Mouse (Mus musculus) embryonic fibroblast, embryonic 13.5 days (primary cell): ENCODE data around the gene Irak4.

Experiments used
- CTCF ChIP-seq: IDR thresholded peaks from 2 replicates; pipeline ENCODE4 v1.5.1; 2011; ENCODE audit warnings: mild to moderate bottlenecking, control low read depth, low read length, moderate library complexity, borderline replicate concordance; ENCODE audit not compliant: insufficient read depth
- POLR2A ChIP-seq: IDR thresholded peaks from 2 replicates; pipeline ENCODE4 v1.6.1; 2011; ENCODE audit warnings: low read depth, mild to moderate bottlenecking, control low read depth, low read length, moderate library complexity

GRCm38 (mm10) chr15:94553536-94553935, 10.1 kb downstream of the Irak4 start:
- no peak for TF ChIP-seq CTCF
- TF ChIP-seq POLR2A: no peak
